Mouse (Mus musculus) embryo, embryonic 11 days (tissue): Measurements from ENCODE around the gene Usp24.

Experiments used
- DNase-seq: peaks from one replicate; pipeline ENCODE4 v3.0.0-alpha.2; 2015

Gene Usp24

DNA sequence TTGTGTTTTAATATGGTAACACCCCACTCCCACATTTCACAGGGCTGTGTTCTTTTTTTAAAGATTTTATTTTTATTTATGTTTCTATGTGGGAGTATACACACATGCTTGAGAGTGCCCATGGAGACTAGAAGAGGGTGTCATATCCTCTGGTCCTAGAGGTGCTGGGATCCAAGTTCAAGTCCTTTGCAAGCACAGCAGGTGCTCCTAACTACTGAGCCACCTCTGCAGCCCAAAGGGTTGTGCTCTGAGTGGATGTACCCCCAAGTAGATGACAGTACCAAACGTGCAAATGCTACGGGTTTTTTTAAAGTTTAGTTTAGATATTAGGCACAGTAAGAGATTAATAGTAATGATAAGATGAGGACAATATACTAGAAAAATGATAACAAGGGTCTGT is 119.4 kb downstream of the Usp24 start:
- DNase-seq: no peak

- peak; percentile 52 for DNase-seq
Observed at GRCm38 (mm10) chr4:106436475-106436874, 120.5 kb downstream of the Usp24 start.

- no peak for DNase-seq
Observed at GRCm38 (mm10) chr4:106437207-106437606, 121.2 kb downstream of the Usp24 start.

DNA sequence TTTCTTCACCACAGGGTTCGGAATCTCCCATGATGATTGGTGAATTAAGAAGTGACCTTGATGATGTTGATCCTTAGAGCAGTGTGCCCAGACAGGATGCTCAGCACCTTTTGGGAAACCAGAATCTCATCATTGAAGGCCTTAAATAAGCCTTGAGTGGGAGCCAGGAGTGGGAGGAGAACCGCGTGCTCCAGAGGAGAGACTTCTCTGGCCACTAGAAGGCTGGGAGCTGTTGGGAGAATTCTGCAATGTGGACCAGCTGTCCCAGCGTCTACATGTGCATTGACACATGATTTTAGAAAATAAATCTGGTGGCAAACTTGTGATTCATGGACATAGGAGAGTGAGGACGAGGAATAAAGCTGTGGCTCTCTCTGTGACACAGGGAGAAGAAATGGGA is 122.8 kb downstream of the Usp24 start:
- DNase-seq: no peak

DNA sequence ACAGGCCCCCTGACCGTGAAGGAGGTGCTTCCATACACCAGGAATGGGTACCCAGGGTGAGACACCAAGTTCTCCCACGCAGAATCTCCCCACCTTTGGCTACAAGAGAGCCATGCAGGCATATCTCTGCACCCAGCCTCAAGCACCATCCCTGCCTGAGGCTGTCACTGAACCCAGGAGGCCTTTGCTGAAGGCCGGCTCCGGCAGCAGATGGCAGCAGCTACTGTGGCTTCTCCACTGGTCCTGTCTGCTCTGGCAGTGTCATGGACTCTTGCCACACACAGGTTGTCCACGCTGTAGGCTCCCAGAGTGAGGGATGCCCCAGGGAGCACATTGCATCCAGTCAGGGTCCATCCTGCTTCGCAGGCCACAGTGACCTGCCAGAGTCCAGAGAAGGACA is 127.2 kb downstream of the Usp24 start:
- no peak for DNase-seq

GRCm38 (mm10) chr4:106449306-106449705 is 133.3 kb downstream of the Usp24 start:
- no peak for DNase-seq

DNA sequence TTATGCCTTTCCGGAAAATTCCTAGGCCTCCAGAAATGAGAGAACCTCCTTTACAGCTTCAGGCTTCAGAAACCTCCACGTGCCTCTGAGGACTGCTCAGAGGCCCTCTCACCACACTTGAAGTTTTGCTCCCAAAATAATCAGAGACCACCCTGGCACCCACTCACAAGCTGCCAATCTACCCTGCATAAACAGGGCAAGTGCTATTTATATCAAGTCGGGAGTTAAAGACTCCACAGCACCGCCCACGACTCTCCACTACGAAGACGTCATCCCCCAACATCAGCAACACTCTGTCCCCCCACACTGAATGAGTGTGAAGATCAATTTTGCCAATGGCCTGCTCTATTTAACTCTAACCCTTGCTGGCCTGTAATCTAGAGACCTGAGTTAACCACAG is 136.4 kb downstream of the Usp24 start:
- no peak for DNase-seq

DNA sequence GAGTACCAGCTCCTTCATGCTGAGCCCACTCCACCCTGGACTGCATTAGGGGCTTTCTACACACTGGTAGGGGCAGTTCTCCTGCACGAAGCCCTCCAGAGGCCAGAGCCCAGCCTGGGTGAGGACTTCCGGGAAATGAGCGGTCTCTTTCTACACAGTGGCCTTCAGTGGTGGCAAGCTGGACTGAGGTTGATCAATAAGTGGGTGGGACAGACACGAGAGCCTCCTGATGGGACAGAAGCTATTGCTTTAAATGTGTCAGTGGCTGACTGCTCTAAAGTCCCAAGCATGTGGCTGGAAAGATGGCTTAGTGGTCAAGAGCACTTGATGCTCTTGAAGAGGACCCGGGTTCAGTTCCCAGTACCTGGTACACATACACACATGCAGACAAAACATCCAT is 137.1 kb downstream of the Usp24 start:
- no peak for DNase-seq

GRCm38 (mm10) chr4:106453516-106453915 is 137.5 kb downstream of the Usp24 start:
- DNase-seq: no peak

DNA sequence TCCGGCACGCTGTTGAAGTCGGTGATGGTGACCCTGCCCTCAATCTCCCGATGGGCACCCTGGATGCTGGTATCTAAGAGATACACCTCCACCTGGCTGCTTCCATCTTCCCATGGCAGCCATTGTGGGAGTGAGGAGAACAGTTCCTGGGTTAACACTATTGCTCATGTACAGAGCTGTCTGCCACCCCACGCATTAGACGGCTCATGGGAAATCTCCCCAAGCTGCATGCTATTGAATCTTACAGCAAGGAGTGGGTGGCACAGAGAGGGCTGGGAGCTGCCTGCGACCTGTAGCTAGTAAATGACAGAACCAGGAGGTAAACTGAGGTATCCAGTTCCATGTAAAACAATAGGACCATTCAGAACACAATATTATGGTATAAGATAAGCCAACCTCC is 138.5 kb downstream of the Usp24 start:
- DNase-seq: no peak

DNA sequence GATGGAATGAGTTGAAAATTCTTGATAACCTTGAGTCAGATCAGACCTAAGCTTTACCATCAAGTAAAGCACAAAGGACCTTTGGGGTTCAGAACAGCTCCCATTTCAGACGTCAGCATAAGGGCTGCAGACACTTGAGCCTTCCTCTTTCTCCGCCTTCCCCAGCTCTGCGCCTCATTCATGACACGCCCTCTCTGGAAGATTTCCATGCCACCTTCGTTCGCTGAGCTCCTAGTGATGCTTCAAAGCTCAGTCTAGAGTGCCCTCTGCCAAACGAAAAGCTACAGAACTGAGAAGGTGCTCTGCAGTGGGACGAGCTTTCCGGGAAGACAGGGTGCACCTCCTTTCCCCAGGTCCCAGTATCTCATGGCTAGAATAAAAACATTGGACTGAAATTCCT is 146.0 kb downstream of the Usp24 start:
- no peak for DNase-seq

- DNase-seq: no peak
Observed at GRCm38 (mm10) chr4:106462524-106462923, 146.5 kb downstream of the Usp24 start.

GRCm38 (mm10) chr4:106463174-106463801 is 147.3 kb downstream of the Usp24 start:
- DNase-seq: peak; percentile 12

DNA sequence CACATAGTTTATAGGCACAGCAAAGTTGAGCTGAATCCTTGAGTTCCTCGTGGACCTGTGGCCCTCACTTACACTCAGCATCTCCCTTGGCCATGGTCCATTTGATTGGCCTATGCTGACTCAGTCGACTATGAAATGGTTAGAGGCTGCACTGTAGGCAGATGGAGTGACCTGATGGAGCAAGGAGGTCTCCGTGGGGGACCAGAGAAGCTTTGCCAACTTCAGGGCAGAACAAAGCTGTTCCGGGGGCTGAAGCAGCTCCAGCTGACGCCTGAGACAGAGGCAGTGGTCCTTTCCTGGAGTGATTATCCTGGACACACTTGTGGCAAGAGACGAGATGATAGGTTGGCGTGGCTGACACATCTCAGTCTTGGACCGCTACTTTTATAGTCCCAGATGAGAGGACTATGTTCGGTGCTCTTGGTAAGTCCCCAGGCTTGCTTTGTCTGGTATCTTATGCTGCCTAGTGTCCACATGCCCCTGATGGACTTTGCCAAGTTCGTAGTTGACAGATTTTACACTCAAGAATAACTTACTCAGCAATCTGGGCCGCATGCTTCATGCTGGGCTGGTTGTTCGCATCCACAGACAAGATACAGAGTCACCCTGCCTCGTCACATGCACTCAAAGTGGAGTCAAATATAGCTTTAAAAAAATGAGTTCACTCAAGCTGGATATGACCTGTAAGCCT is 151.6 kb downstream of the Usp24 start:
- no peak for DNase-seq

- DNase-seq: no peak
Observed at GRCm38 (mm10) chr4:106470921-106471320, 154.9 kb downstream of the Usp24 start.

GRCm38 (mm10) chr4:106472335-106472734 is 156.3 kb downstream of the Usp24 start:
- peak; percentile 81 for DNase-seq

- peak; percentile 83 for DNase-seq
Observed at GRCm38 (mm10) chr4:106474241-106474640, 158.2 kb downstream of the Usp24 start.

- DNase-seq: no peak
Observed at GRCm38 (mm10) chr4:106480545-106480944, 164.5 kb downstream of the Usp24 start.

DNA sequence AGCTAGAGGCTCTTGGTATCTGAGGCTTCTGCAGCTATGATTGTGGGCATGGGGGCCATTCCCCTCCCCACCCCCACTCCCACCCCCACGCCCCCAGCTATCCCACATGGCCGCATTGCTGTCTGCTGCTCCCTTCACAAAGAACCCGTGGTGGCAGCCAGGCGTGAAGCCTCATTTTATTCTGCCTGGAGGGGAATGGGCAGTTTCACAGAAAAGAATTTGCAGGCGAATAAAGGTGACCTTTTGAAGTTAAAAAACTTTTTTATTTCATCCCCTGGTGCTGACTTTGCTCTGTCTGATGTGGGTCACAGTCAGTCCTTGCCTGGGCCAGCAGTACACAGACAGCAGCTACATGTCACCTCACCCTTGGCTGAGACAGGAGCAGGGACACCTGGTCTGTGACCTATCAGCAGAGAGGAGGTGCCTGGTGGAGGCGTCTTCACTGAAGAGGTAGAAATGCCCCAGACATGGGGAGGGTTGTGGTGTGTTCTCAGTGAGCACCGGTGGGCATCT is 167.3 kb downstream of the Usp24 start:
- no peak for DNase-seq

DNA sequence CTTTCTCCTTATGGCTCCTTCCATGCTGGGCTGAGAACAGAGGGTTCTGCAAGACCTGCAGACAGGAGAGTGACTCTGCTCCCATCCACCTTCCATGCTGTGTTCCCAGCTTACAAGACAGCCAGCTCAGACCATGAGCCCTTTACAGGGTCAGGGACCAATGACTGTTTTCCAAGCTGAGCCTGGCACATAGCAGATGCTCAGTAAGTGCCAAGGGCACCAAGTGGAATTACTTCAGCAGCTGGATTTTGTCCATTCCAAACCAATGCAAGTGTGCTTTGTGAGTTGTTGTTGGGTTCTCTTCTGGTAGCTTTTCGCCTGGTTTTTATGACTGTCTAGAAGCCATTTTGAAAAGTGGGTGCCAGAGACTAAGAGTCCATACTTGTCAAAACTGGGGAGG is 167.8 kb downstream of the Usp24 start:
- no peak for DNase-seq

DNA sequence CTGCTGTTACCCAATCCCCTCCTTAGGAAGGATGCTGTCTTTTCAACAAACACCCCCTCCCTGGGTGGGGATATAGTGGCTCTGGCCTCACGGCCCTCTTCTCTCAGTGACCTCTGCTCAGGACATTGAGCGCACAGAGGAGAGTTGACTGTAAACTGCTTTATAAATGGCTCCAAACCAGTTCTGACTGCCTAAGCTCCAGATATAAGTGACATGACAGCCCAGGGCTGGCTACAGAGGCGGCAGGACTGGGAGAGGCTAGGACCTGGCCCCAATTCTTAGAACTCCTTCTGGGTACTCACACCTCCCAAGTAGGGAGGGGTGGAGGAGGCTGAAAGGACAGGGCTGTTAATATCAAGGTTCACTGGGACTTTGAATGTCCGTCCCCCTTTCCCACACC is 174.6 kb downstream of the Usp24 start:
- no peak for DNase-seq
